Mouse (Mus musculus): ENCODE measurements around the gene Hist2h2aa1. TPM values are rescaled to one million over a fixed set of nuclear protein-coding genes. Genes with fewer than 3 reads are reported as not detected.

The Hist2h2aa1 gene
- polyA plus RNA-seq, 1 experiment from 2014 or later: 48.0 TPM

Small RNAs within 50 kb of the gene (microRNA-seq; reads per million reads assigned to microRNA genes)
- gene Gm44492: not detected
- not detected for gene Gm47311
- gene Gm47313: not detected

Other genes with a start within 250 kb of the Hist2h2aa1 start
- gene Plekho1, start 249.5 kb upstream of the Hist2h2aa1 start, polyA plus RNA-seq (2015; fragmentation: Nextera tagmentation; extraction: Ambion mirVana): 80.4 and 85.1 TPM in 2 replicates
- gene Vps45, start 187.0 kb upstream of the Hist2h2aa1 start, polyA plus RNA-seq (2015; fragmentation: Nextera tagmentation; extraction: Ambion mirVana): 51.9 and 62.2 TPM in 2 replicates
- 11.9 and 12.4 TPM in 2 replicates for gene Otud7b, start 141.0 kb upstream of the Hist2h2aa1 start, polyA plus RNA-seq (2015; fragmentation: Nextera tagmentation; extraction: Ambion mirVana)
- gene Mtmr11, start 83.5 kb upstream of the Hist2h2aa1 start, polyA plus RNA-seq (2015; fragmentation: Nextera tagmentation; extraction: Ambion mirVana): 9.0 and 12.9 TPM in 2 replicates
- gene Sf3b4, start 73.2 kb upstream of the Hist2h2aa1 start, polyA plus RNA-seq (2015; fragmentation: Nextera tagmentation; extraction: Ambion mirVana): 161 and 181 TPM in 2 replicates
- 29.3 and 37.9 TPM in 2 replicates for gene Sv2a, start 64.3 kb upstream of the Hist2h2aa1 start, polyA plus RNA-seq (2015; fragmentation: Nextera tagmentation; extraction: Ambion mirVana)
- 82.2 and 86.6 TPM in 2 replicates for gene Bola1, start 25.8 kb upstream of the Hist2h2aa1 start, polyA plus RNA-seq (2015; fragmentation: Nextera tagmentation; extraction: Ambion mirVana)
- gene Hist2h2ab, start 25.6 kb upstream of the Hist2h2aa1 start, polyA plus RNA-seq (2015; fragmentation: Nextera tagmentation; extraction: Ambion mirVana): 0.78 and 2.2 TPM in 2 replicates
- gene Hist2h2ac, start 24.6 kb upstream of the Hist2h2aa1 start, polyA plus RNA-seq (2015; fragmentation: Nextera tagmentation; extraction: Ambion mirVana): 13.2 and 13.3 TPM in 2 replicates
- gene Hist2h2be, start 24.4 kb upstream of the Hist2h2aa1 start, polyA plus RNA-seq (2015; fragmentation: Nextera tagmentation; extraction: Ambion mirVana): 10.7 and 11.0 TPM in 2 replicates
- 14.7 and 15.0 TPM in 2 replicates for gene Hist2h3c2, start 6.4 kb upstream of the Hist2h2aa1 start, polyA plus RNA-seq (2015; fragmentation: Nextera tagmentation; extraction: Ambion mirVana)
- 74.1 and 91.2 TPM in 2 replicates for gene Hist2h2aa2, start 5.2 kb upstream of the Hist2h2aa1 start, polyA plus RNA-seq (2015; fragmentation: Nextera tagmentation; extraction: Ambion mirVana)
- gene Hist2h3c1, start 1.2 kb downstream of the Hist2h2aa1 start, polyA plus RNA-seq (2015; fragmentation: Nextera tagmentation; extraction: Ambion mirVana): 0.34 and 0.93 TPM in 2 replicates
- gene Hist2h4, start 17.8 kb downstream of the Hist2h2aa1 start, polyA plus RNA-seq (2015; fragmentation: Nextera tagmentation; extraction: Ambion mirVana): 22.4 and 24.3 TPM in 2 replicates
- 105 and 122 TPM in 2 replicates for gene Hist2h3b, start 23.2 kb downstream of the Hist2h2aa1 start, polyA plus RNA-seq (2015; fragmentation: Nextera tagmentation; extraction: Ambion mirVana)
- gene Hist2h2bb, start 24.3 kb downstream of the Hist2h2aa1 start, polyA plus RNA-seq (2015; fragmentation: Nextera tagmentation; extraction: Ambion mirVana): 16.0 and 19.8 TPM in 2 replicates
- 0.56 and 1.0 TPM in 2 replicates for gene Fcgr1, start 48.5 kb downstream of the Hist2h2aa1 start, polyA plus RNA-seq (2015; fragmentation: Nextera tagmentation; extraction: Ambion mirVana)
- gene BC107364, start 206.8 kb downstream of the Hist2h2aa1 start, polyA plus RNA-seq (2015; fragmentation: Nextera tagmentation; extraction: Ambion mirVana): not detected in 2 replicates

Data from forebrain, embryonic 13.5 days (tissue).